Mouse (Mus musculus) megakaryocyte, embryonic 14.5 days (primary cell): ENCODE measurements at regions not wholly inside any gene's neighbourhood (a gene's known extent, or its start where the extent isn't known, plus 50 kb on each side); places are given as distances from the start of the nearest gene placed in this dataset.

ENCODE experiments used
- FLI1 ChIP-seq: IDR thresholded peaks from 2 replicates; pipeline ENCODE4 v1.6.1; 2012; ENCODE audit warnings: low read length, inconsistent platforms, mixed read lengths
- GATA1 ChIP-seq: IDR thresholded peaks from 3 replicates; pipeline ENCODE4 v1.6.1; 2012; ENCODE audit warnings: mixed read lengths, low read length, inconsistent platforms, borderline replicate concordance

DNA sequence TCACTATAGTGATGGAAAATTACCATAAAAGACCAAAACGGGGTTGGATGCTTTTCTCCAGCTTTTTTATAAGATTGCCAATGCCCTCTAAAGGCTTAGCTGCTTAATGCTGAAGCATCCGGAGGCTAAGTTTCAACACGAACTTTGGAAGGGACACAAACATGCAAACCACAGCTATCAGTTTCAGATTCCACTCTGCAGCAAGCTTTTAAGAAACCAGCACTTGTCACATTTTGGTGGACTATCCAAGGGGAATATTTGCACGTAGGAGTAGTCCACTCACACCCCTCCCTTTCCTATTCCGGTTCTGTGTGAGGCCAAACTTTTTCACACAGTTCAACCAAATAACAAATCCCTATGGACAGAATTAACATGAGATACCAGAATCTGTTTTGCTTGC, 157.9 kb downstream of the Plpp3 start:
- TF ChIP-seq FLI1, result no peak
- TF ChIP-seq GATA1, result no peak
